Mouse (Mus musculus) liver, adult 2 months (tissue): ENCODE measurements around the gene Tnfsf14. TPM values are rescaled to one million over a fixed set of nuclear protein-coding genes. Genes with fewer than 3 reads are reported as not detected.

Experiments
- DNase-seq: peaks from one replicate; pipeline ENCODE4 v3.0.0-alpha.2; 2011; ENCODE audit warnings: low read depth, low spot score; ENCODE audit errors: extremely low read depth
- H3K27ac ChIP-seq: fragments of 200-500 bp; replicated peaks from 2 replicates; pipeline ENCODE4 v1.5.1; 2012; ENCODE audit warnings: low read depth, mild to moderate bottlenecking, control low read depth, inconsistent platforms, low read length; ENCODE audit not compliant: insufficient read depth
- H3K27me3 ChIP-seq: fragments of 200-500 bp; 2 replicates; pipeline ENCODE4 v1.6.1; 2012; ENCODE audit warnings: mild to moderate bottlenecking, moderate library complexity, low read length, inconsistent platforms; ENCODE audit not compliant: control insufficient read depth, insufficient read depth
- H3K36me3 ChIP-seq: fragments of 200-500 bp; 2 replicates; pipeline ENCODE4 v1.6.1; 2012; ENCODE audit warnings: low read length, inconsistent platforms; ENCODE audit not compliant: control insufficient read depth, insufficient read depth
- H3K4me1 ChIP-seq: fragments of 200-500 bp; 2 replicates; pipeline ENCODE4 v1.6.1; 2011; ENCODE audit warnings: low read length; ENCODE audit not compliant: control insufficient read depth, insufficient read depth
- H3K4me3 ChIP-seq: fragments of 200-500 bp; 2 replicates; pipeline ENCODE4 v1.5.1; 2011; ENCODE audit warnings: low read depth, mild to moderate bottlenecking, control low read depth, low read length, moderate library complexity; ENCODE audit not compliant: insufficient read depth
- H3K79me2 ChIP-seq: fragments of 200-500 bp; 2 replicates; pipeline ENCODE4 v1.6.1; 2012; ENCODE audit warnings: inconsistent platforms, mild to moderate bottlenecking, low read length, moderate library complexity; ENCODE audit not compliant: control insufficient read depth, insufficient read depth
- H3K9ac ChIP-seq: fragments of 200-500 bp; 2 replicates; pipeline ENCODE4 v1.6.1; 2012; ENCODE audit warnings: low read depth, mild to moderate bottlenecking, control low read depth, inconsistent platforms, low read length
- CTCF ChIP-seq: fragments of 200-500 bp; IDR thresholded peaks from 2 replicates; pipeline ENCODE4 v1.5.1; 2011; ENCODE audit warnings: low read depth, low read length, control low read depth
- POLR2A ChIP-seq: fragments of 200-500 bp; IDR thresholded peaks from 2 replicates; pipeline ENCODE4 v1.6.1; 2011; ENCODE audit warnings: low read length, control low read depth; ENCODE audit not compliant: insufficient read depth; ENCODE audit errors: extremely low read depth
- WGBS: fragments of 180-500 bp; shearing (Covaris S2); methylation state at CpG from one replicate; pipeline ENCODE4 v1.1.7; 2018; 5-methylcytosine and 5-hydroxymethylcytosine counted together
- polyA plus RNA-seq: library from polyadenylated mRNA; depleted of rRNA; stranded (reverse); fragments of >200 nt; gene quantifications from 2 replicates; pipeline ENCODE4 v1.2.3, GENCODE M21; 2012
- total RNA-seq: library from RNA; depleted of rRNA; stranded (reverse); fragments of >200 nt; gene quantifications from 2 replicates; pipeline ENCODE4 v1.2.3, GENCODE M21; 2014

The Tnfsf14 gene
- total and polyA plus RNA-seq, 2 experiments = 0.28 to 0.75 TPM

DNA sequence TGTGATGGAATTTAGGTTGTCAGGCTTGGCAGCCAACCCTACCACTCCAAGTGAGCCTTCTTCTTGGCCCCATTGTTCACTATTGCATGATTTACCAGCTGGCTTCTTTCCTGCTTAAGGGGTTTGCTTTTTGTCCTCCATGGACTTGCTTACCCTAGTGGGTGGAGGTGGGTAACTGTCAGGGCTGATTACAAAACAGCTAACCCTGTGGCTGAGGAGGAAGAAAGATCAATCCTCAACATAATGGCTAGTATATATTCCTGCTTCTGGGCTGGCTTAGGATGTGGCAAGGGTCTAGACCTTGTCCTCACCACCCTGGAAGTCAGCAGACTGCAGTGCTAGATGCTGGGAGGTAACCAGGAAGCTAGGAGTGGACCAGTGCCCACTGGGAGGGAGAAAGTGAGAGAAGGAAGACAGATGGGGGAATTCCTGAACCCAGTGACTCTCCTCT is 37.4 kb upstream of the Tnfsf14 start:
- no peak overlapping the region for H3K4me3 ChIP-seq
- TF ChIP-seq POLR2A = no peak
- TF ChIP-seq CTCF = no peak
- DNase-seq = peak; percentile 82
- 0 out of 2 replicates have a peak overlapping the region, but pooled peaks have one; percentile 2 for H3K9ac ChIP-seq
- H3K27ac ChIP-seq = peak overlapping the region; percentile 89
- peaks cover 34% of the 10 kb centered on the region for H3K4me1 ChIP-seq
- H3K36me3 ChIP-seq = no peaks in the 10 kb centered on the region
- no peaks in the 10 kb centered on the region for H3K27me3 ChIP-seq
- H3K79me2 ChIP-seq = peaks cover 22% of the 10 kb centered on the region; the same call in 1 of the 2 replicates

DNA sequence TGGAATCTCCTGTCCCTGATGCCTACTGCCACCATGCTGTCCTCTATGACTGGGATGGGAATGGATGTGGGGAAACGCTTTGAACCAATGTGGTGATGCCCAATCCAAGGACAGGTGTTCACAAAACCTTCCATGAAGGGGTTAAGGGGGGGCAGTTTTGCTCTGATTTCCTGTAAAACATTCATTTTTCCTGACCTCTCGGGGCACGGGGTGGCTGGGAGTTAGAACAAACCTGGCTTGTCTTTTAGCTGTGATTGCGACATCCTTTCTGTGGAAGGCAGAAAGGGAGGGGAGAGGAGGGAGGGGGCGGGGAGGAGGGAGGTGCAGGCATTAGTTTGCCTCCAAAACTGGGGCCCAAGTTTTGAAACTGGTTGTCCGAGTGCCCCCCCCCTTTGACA is 36.8 kb upstream of the Tnfsf14 start:
- H3K36me3 ChIP-seq = peaks cover 4% of the 10 kb centered on the region; the same call in 1 of the 2 replicates
- H3K4me3 ChIP-seq = no peak overlapping the region
- H3K4me1 ChIP-seq = peaks cover 37% of the 10 kb centered on the region
- no peaks in the 10 kb centered on the region for H3K27me3 ChIP-seq
- H3K27ac ChIP-seq = peak overlapping the region; percentile 89
- H3K79me2 ChIP-seq = peaks cover 22% of the 10 kb centered on the region; the same call in 1 of the 2 replicates
- WGBS = 3% methylated on average over 6 of the region's 6 CpGs
- DNase-seq = peak; percentile 93
- TF ChIP-seq CTCF = no peak
- TF ChIP-seq POLR2A = no peak
- H3K9ac ChIP-seq = no peak overlapping the region

DNA sequence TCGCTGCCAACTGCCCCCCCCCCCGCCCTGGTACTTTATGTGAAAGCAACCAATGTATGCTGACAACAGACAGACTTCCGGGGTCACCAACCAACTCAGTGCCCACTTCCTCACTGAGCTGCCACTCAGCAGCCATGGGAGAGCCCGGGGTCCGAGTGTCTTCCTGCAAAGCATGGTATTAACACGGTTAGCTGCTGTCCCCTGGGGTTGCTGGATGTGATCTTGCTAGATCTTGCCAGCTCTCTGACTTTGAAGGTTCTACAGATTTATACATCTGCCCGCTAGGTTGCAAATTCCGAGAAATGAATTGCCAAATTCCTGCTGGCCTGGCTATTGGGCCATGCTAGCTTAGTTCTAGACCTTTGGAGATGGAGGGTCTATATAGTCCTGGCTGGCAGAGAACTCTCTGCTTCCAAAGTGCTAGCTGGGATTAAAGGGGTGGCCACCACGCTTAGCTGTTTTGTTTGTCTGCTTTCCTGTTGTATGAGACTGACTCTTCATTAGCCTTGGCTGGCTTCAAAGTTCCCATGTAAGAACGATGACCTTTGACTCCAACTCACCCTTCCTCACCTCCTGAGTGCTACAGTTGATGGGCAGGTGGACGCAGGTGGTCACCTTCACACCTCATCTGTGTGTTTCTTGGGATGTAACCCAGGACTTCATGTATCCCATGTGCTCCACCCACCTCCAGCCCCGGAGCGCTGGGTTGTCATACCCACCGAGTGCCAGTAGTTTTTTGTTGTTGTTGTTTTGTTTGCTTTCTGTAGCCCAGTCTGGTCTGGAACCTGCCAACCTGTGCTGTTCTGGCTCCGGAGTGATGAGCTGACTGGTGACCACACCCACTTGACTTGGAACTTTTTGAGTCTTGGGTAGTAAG is 36.1 kb upstream of the Tnfsf14 start:
- Histone ChIP-seq H3K4me1 (peaks cover 42% of the 10 kb centered on the region), H3K9ac (0 out of 2 replicates have a peak overlapping the region, but pooled peaks have one; percentile 24), H3K36me3 (peaks cover 11% of the 10 kb centered on the region), H3K27ac (peak overlapping the region; percentile 74), H3K4me3 (no peak overlapping the region), H3K79me2 (peaks cover 18% of the 10 kb centered on the region; the same call in 1 of the 2 replicates), H3K27me3 (no peaks in the 10 kb centered on the region)
- TF ChIP-seq POLR2A (no peak), CTCF (no peak)
- DNase-seq = peak; percentile 90
- WGBS = 16% methylated on average over 15 of the region's 15 CpGs

DNA sequence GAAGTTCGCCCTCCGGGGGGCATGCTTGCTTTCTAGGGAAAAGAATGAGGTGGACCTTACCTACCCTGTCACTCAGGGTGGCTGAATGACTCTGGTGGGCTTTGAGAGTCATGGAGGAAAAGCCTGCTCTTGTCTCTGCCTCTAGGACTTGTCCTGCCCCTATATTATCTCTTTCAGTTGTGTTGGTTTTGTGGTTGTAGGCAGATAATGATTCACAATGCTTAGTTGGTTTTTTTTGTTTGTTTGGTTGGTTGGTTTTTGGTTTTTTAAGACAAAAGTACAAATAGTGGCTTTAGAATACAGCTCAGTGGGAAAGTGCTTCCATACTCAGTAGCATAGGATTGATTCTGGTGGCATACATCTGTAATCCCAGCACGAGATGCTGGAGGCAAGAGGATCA is 34.9 kb upstream of the Tnfsf14 start:
- TF ChIP-seq POLR2A (no peak), CTCF (no peak)
- no peaks in the 10 kb centered on the region for H3K27me3 ChIP-seq
- peaks cover 53% of the 10 kb centered on the region for H3K4me1 ChIP-seq
- H3K4me3 ChIP-seq = no peak overlapping the region
- peak overlapping the region; percentile 64 for H3K27ac ChIP-seq
- WGBS = 24% methylated on average over 3 of the region's 3 CpGs
- peaks cover 8% of the 10 kb centered on the region; the same call in 1 of the 2 replicates for H3K79me2 ChIP-seq
- no peak for DNase-seq
- no peak overlapping the region for H3K9ac ChIP-seq
- H3K36me3 ChIP-seq = peaks cover 19% of the 10 kb centered on the region

DNA sequence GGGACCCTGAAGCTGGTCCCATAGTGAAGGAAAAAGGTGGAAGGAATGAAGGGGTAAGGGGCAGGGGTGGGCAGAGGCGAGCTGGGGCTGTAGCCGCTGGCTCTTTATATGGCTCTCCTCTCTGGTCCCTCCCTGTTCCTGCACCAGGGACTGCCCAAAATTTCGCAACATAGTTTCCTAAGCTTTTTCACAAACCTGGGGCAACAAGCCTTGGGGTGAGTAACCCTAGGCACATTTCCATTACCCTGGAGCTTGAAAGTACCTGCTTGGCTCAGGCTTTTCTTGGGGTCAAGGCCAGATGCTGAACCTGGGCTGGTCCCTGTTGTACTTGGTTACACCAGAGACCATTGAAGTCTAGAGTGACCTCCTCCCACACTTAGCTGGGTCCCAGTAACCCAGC is 34.0 kb upstream of the Tnfsf14 start, which contains the start of gene C3:
Gene C3 (minus strand): TSS at position 123 of the 400 bp plus-strand sequence.
- Histone ChIP-seq H3K27me3 (no peaks in the 10 kb centered on the region), H3K36me3 (peaks cover 26% of the 10 kb centered on the region), H3K9ac (peak within 1 kb of the TSS; percentile 80), H3K4me3 (peak within 1 kb of the TSS; percentile 62), H3K79me2 (peaks cover 8% of the 10 kb centered on the region; the same call in 1 of the 2 replicates), H3K27ac (peak within 1 kb of the TSS; percentile 85), H3K4me1 (peaks cover 62% of the 10 kb centered on the region)
- WGBS = 21% methylated on average over 3 of the region's 3 CpGs
- TF ChIP-seq CTCF (no peak), POLR2A (peak; percentile 89)
- DNase-seq = peak; percentile 100

DNA sequence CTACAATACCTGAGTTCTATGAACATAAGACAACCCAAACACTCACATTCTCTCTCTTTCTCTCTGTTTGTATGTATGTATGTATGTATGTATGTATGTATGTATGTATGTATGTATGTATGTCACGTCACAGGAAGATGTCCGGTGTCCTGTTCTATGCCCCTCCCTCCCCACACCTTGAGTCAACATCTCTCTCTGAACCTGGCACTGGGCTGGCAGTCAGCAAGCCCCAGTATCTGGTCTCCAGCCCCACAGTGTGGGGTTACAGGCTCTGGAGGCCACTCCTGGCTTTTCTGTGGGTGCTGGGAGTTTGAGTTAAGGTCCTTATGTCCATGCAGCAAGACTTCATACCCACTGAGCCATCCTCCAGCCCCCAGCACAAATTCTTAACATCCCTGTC is 33.5 kb upstream of the Tnfsf14 start:
- peaks cover 64% of the 10 kb centered on the region for H3K4me1 ChIP-seq
- peak; percentile 64 for DNase-seq
- H3K27ac ChIP-seq = peak overlapping the region; percentile 85
- peak overlapping the region; percentile 80 for H3K9ac ChIP-seq
- H3K27me3 ChIP-seq = no peaks in the 10 kb centered on the region
- H3K4me3 ChIP-seq = peak overlapping the region; percentile 62
- H3K79me2 ChIP-seq = peaks cover 8% of the 10 kb centered on the region; the same call in 1 of the 2 replicates
- WGBS = 24% methylated on average over 2 of the region's 2 CpGs
- no peak for TF ChIP-seq POLR2A
- peaks cover 31% of the 10 kb centered on the region for H3K36me3 ChIP-seq
